Mouse (Mus musculus): ENCODE results near the gene Lypd6b. TPM values are rescaled to one million over a fixed set of nuclear protein-coding genes. Genes with fewer than 3 reads are reported as not detected.

Gene Lypd6b
- 13.9 and 16.2 TPM in 2 replicates for total RNA-seq (2014; rRNA removed)
- 17.4 and 21.8 TPM in 2 replicates for polyA plus RNA-seq (2015; fragmentation: Nextera tagmentation; extraction: Ambion mirVana)

DNA sequence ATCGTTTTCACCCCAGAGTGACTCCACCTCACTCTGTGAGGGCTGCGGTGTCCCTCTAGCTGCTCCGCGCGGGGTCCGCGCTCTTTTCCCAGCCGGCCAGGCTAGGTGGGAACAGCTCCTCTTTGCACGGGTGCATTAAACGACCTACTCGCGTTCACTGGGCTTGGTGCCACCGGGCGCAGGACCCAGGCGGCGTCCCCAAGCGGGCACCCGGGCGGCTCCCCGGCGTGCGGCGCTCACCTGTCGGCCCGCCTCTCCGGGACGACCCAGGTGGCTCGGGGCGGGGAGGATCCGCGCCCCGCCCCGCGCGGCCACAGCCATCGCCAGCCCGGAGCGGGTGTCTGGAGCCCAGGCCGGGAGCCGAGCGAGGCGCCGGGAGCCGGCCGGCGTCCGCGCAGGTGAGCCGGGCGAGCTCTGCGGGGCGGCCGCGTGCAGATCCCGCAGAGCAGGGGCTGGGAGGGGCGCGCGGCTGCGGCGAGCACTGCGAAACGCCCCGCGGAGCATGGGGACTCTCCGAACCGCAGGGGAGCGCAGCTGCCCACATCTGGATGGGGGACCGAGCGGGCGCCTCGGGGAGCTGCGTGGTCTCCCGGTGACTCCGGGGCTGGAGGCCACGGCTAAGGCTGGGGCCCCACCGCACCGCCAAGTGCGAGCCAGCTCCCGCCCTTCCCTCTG lies at the start of gene Lypd6b:
TSS of gene Lypd6b (plus strand) at position 313 of the 675 bp plus-strand sequence.
- no peak for TF ChIP-seq CTCF (IDR thresholded peaks at IDR 0.05; ENCODE audit: low read depth)
- peak; percentile 66 for ATAC-seq
- peak within 1 kb of the TSS; percentile 100 for H3K4me2 ChIP-seq (ENCODE audit: low read depth, low read length)
- no peaks in the 10 kb centered on the region for H3K36me3 ChIP-seq (ENCODE audit: insufficient read depth, low read length)
- peak within 1 kb of the TSS; percentile 67 for H3K4me3 ChIP-seq (ENCODE audit: low read length)
- under 1% methylated on average over 74 of the region's 79 CpGs for WGBS
- H3K9me3 ChIP-seq (ENCODE audit: low read length): no peaks in the 10 kb centered on the region
- no peaks in the 10 kb centered on the region for H3K27me3 ChIP-seq (ENCODE audit: insufficient read depth, low read length)
- DNase-seq (ENCODE audit: low spot score): peak; percentile 31
- H3K9ac ChIP-seq (replicated peaks; ENCODE audit: low read length): peak within 1 kb of the TSS; percentile 66
- no peak within 1 kb of the TSS for H3K27ac ChIP-seq
- no peaks in the 10 kb centered on the region for H3K4me1 ChIP-seq (ENCODE audit: insufficient read depth, low read length)

DNA sequence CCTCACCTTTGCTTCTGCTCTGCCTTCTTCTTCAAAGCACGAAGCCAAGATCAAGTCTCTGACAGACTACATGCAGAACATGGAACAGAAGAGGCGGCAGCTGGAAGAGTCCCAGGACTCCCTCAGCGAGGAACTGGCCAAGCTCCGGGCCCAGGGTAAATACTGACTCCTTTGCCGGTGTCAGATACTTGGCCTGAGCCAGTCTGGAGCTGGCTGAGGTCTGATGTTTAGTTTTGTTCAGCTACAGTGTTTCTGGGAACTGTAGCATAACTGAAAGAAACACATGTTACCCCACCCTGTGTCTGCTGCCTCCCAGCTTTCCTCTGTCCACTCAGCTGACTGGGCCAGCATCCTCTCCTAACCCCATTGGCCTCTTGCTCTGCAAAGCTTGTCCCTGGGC lies 48.4 kb upstream of the Lypd6b start:
- DNase-seq (ENCODE audit: low spot score): peak; percentile 52
- H3K9ac ChIP-seq (replicated peaks; ENCODE audit: low read length): no peak overlapping the region
- ATAC-seq: peak; percentile 11; the same call in 1 of the 2 replicates
- H3K36me3 ChIP-seq (ENCODE audit: insufficient read depth, low read length): peaks cover 9% of the 10 kb centered on the region; the same call in 1 of the 2 replicates
- peaks cover 5% of the 10 kb centered on the region; the same call in 1 of the 2 replicates for H3K4me1 ChIP-seq (ENCODE audit: insufficient read depth, low read length)
- no peak for TF ChIP-seq CTCF (IDR thresholded peaks at IDR 0.05; ENCODE audit: low read depth)
- H3K4me2 ChIP-seq (ENCODE audit: low read depth, low read length): no peak overlapping the region
- H3K27ac ChIP-seq: peak overlapping the region; percentile 8; the same call in 1 of the 2 replicates
- H3K9me3 ChIP-seq (ENCODE audit: low read length): no peaks in the 10 kb centered on the region
- 60% methylated on average over 5 of the region's 5 CpGs for WGBS
- no peak overlapping the region for H3K4me3 ChIP-seq (ENCODE audit: low read length)
- no peaks in the 10 kb centered on the region for H3K27me3 ChIP-seq (ENCODE audit: insufficient read depth, low read length)

DNA sequence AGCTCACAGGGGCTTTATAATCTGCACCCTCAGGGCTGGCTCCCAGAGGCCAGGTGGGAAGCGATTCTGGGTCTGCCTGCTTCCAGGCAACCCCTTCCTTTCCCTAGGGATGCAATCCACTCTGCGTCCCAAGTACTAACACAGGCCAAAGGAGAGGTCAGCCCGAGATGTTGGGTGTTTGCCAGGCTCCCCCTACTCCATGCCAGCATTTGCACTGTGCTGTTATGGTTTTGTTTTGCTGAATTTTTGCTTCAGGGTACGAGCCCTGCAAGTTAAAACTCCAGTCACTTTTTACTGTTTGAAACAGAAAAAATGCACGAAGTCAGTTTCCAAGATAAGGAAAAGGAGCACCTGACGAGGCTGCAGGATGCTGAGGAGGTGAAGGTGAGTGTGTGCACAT lies 46.5 kb upstream of the Lypd6b start:
- no peak for TF ChIP-seq CTCF (IDR thresholded peaks at IDR 0.05; ENCODE audit: low read depth)
- H3K9me3 ChIP-seq (ENCODE audit: low read length): no peaks in the 10 kb centered on the region
- no peak overlapping the region for H3K9ac ChIP-seq (replicated peaks; ENCODE audit: low read length)
- WGBS: 51% methylated on average over 6 of the region's 6 CpGs
- H3K4me2 ChIP-seq (ENCODE audit: low read depth, low read length): no peak overlapping the region
- ATAC-seq (no peak), DNase-seq (ENCODE audit: low spot score) (no peak)
- H3K4me1 ChIP-seq (ENCODE audit: insufficient read depth, low read length): peaks cover 5% of the 10 kb centered on the region; the same call in 1 of the 2 replicates
- peak overlapping the region; percentile 65; the same call in 1 of the 2 replicates for H3K27ac ChIP-seq
- H3K4me3 ChIP-seq (ENCODE audit: low read length): no peak overlapping the region
- H3K36me3 ChIP-seq (ENCODE audit: insufficient read depth, low read length): peaks cover 10% of the 10 kb centered on the region; the same call in 1 of the 2 replicates
- H3K27me3 ChIP-seq (ENCODE audit: insufficient read depth, low read length): no peaks in the 10 kb centered on the region

DNA sequence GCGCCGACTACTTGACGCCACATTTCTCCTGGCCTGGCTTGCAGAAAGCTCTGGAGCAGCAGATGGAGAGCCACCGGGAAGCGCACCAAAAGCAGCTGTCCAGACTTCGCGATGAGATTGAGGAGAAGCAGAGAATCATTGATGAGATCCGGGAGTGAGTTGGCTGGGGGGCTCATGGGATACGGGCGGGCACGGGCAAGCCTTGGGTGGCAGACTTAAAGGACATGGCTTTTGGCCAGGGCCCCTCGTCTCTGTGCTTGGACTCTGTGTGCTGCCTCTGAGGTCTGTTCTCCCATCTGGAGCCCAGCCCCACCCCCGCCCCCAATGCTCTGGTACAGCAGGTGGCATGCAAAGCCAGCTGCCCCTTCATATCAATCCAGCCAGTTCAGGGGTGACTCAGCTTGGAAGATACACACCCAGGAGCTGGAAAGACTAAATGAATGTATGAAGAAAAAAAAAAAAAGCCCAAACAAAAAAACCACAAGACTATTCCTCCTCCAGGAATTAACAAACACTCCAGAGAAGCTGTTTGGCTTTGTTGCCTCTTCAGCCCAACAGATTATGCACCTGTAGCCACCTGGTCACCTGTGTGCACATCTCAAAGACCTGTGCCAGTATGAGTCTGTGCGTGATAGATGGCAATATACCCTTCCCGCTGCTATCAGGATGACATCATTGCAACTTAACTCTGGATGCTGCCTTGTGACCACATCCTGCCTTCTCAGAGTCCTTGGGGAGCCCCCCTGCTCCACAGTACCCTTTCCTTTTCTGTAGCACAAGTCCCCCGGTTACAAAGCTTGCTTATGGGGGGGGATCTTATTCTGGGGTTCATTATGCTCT lies 45.4 kb upstream of the Lypd6b start:
- DNase-seq (ENCODE audit: low spot score): peak; percentile 83
- H3K4me3 ChIP-seq (ENCODE audit: low read length): no peak overlapping the region
- H3K4me1 ChIP-seq (ENCODE audit: insufficient read depth, low read length): peaks cover 5% of the 10 kb centered on the region; the same call in 1 of the 2 replicates
- H3K27ac ChIP-seq: peak overlapping the region; percentile 65
- no peak for TF ChIP-seq CTCF (IDR thresholded peaks at IDR 0.05; ENCODE audit: low read depth)
- WGBS: 26% methylated on average over 16 of the region's 16 CpGs
- peaks cover 16% of the 10 kb centered on the region; the same call in 1 of the 2 replicates for H3K36me3 ChIP-seq (ENCODE audit: insufficient read depth, low read length)
- peak; percentile 74 for ATAC-seq
- no peaks in the 10 kb centered on the region for H3K27me3 ChIP-seq (ENCODE audit: insufficient read depth, low read length)
- H3K9ac ChIP-seq (replicated peaks; ENCODE audit: low read length): no peak overlapping the region
- H3K9me3 ChIP-seq (ENCODE audit: low read length): no peaks in the 10 kb centered on the region
- no peak overlapping the region for H3K4me2 ChIP-seq (ENCODE audit: low read depth, low read length)

DNA sequence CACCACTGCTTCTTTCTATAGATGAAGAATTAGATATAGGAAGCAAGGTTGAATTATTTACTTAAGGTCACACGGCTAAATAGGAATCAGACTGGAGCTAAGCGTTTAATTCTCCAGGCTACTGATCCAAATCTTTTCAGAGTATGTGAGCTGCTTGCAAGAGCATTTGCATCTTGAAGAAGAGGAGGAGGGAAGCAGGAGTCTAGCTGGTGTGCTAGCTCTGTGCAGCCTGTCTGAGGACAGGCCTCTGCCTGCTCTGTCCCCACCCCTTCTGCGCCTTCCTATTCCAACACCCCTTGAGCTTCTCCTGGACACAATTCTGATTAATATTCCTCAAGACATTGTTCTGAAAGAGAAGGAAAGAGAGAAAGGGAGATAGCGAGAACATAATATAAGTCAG lies 44.6 kb upstream of the Lypd6b start:
- no peaks in the 10 kb centered on the region for H3K9me3 ChIP-seq (ENCODE audit: low read length)
- TF ChIP-seq CTCF (IDR thresholded peaks at IDR 0.05; ENCODE audit: low read depth): no peak
- no peak overlapping the region for H3K4me2 ChIP-seq (ENCODE audit: low read depth, low read length)
- ATAC-seq: no peak
- H3K27me3 ChIP-seq (ENCODE audit: insufficient read depth, low read length): no peaks in the 10 kb centered on the region
- H3K36me3 ChIP-seq (ENCODE audit: insufficient read depth, low read length): peaks cover 20% of the 10 kb centered on the region; the same call in 1 of the 2 replicates
- DNase-seq (ENCODE audit: low spot score): no peak
- no peak overlapping the region for H3K4me3 ChIP-seq (ENCODE audit: low read length)
- H3K27ac ChIP-seq: peak overlapping the region; percentile 65; the same call in 1 of the 2 replicates
- WGBS: 70% methylated on average over 4 of the region's 4 CpGs
- H3K4me1 ChIP-seq (ENCODE audit: insufficient read depth, low read length): peaks cover 5% of the 10 kb centered on the region; the same call in 1 of the 2 replicates
- H3K9ac ChIP-seq (replicated peaks; ENCODE audit: low read length): no peak overlapping the region

DNA sequence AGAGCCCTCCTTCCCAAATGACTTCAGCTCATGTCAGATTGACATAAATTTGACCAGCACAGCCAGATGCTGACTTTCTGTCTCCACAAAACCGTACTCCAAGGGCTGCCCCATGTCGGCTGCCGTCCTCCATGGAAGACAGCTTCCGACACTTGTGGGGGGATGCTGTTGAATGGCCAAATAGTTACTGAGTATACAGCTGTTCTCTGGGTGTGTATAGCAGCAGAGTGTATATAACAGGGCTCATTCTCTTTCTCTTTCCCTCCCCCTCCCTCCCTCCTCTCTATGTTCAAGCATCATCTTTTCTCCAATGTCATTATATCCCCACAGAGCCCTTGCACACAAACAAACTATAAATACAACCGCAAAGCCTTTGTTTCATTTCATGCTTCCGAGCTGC lies 43.7 kb upstream of the Lypd6b start:
- 51% methylated on average over 6 of the region's 6 CpGs for WGBS
- no peak overlapping the region for H3K4me3 ChIP-seq (ENCODE audit: low read length)
- no peak for TF ChIP-seq CTCF (IDR thresholded peaks at IDR 0.05; ENCODE audit: low read depth)

More for the DNA sequence above, 43.7 kb upstream of the Lypd6b start:
- Histone ChIP-seq H3K4me1 (ENCODE audit: insufficient read depth, low read length) (peaks cover 5% of the 10 kb centered on the region; the same call in 1 of the 2 replicates), H3K27ac (peak overlapping the region; percentile 16; the same call in 1 of the 2 replicates), H3K9ac (replicated peaks; ENCODE audit: low read length) (no peak overlapping the region), H3K9me3 (ENCODE audit: low read length) (no peaks in the 10 kb centered on the region), H3K36me3 (ENCODE audit: insufficient read depth, low read length) (peaks cover 21% of the 10 kb centered on the region), H3K4me2 (ENCODE audit: low read depth, low read length) (no peak overlapping the region), H3K27me3 (ENCODE audit: insufficient read depth, low read length) (no peaks in the 10 kb centered on the region)
- ATAC-seq (no peak), DNase-seq (ENCODE audit: low spot score) (no peak)

All from hindbrain, postnatal 0 days (tissue).